Mouse (Mus musculus) kidney, postnatal 4 days (tissue): ENCODE data around the gene Ccdc155.
"Not testable (repeated sequence)": the region's sequence is repeated elsewhere in the genome, so short reads cannot be mapped to it uniquely, and the experiment has no call there.

Experiments used
- DNase-seq, 2 experiments: peaks; one replicate each; pipeline ENCODE4 v3.0.0; 2021; ENCODE audit warnings: mixed read lengths in 2 of 2

Gene Ccdc155

GRCm38 (mm10) chr7:45162996-45163615, 41.6 kb downstream of the Ccdc155 start:
- no peak for DNase-seq

- no peak for DNase-seq
Measured at GRCm38 (mm10) chr7:45162551-45162950, 42.1 kb downstream of the Ccdc155 start.

GRCm38 (mm10) chr7:45161612-45162473, 42.8 kb downstream of the Ccdc155 start:
- DNase-seq = peak; percentile 93 to 94

GRCm38 (mm10) chr7:45160866-45161265, 43.8 kb downstream of the Ccdc155 start:
- DNase-seq = no peak

GRCm38 (mm10) chr7:45160316-45160800, 44.3 kb downstream of the Ccdc155 start:
- DNase-seq = no peak

GRCm38 (mm10) chr7:45158991-45159390, 45.7 kb downstream of the Ccdc155 start:
- DNase-seq = no peak

- DNase-seq = no peak
Measured at GRCm38 (mm10) chr7:45157459-45157858, 47.2 kb downstream of the Ccdc155 start.

- DNase-seq = no peak
Measured at GRCm38 (mm10) chr7:45156206-45156605, 48.5 kb downstream of the Ccdc155 start.

- DNase-seq = peak in 1 of 2 experiments; percentile 32
Measured at GRCm38 (mm10) chr7:45155590-45155989, 49.1 kb downstream of the Ccdc155 start.

- peak; percentile 79 to 85 for DNase-seq
Measured at GRCm38 (mm10) chr7:45154993-45155514, 49.6 kb downstream of the Ccdc155 start.

GRCm38 (mm10) chr7:45154096-45154992, 50.3 kb downstream of the Ccdc155 start, which contains the start of the genes Pih1d1 and Aldh16a1:
Gene Pih1d1, plus strand, starts transcription at chr7:45154303.
Gene Aldh16a1, minus strand, starts transcription at chr7:45154584.
- DNase-seq = peak; percentile 98 to 99

- DNase-seq = no peak
Measured at GRCm38 (mm10) chr7:45153586-45153985, 51.1 kb downstream of the Ccdc155 start.

- not testable (repeated sequence) for DNase-seq
Measured at GRCm38 (mm10) chr7:45153052-45153451, 51.6 kb downstream of the Ccdc155 start.

GRCm38 (mm10) chr7:45151303-45151702, 53.4 kb downstream of the Ccdc155 start:
- DNase-seq = peak; percentile 76 to 84

GRCm38 (mm10) chr7:45150321-45150720, 54.4 kb downstream of the Ccdc155 start:
- DNase-seq = no peak

- peak; percentile 71 to 77 for DNase-seq
Measured at GRCm38 (mm10) chr7:45149545-45149944, 55.1 kb downstream of the Ccdc155 start.

GRCm38 (mm10) chr7:45148534-45149098, 56.1 kb downstream of the Ccdc155 start:
- DNase-seq = no peak

GRCm38 (mm10) chr7:45147899-45148298, 56.8 kb downstream of the Ccdc155 start:
- DNase-seq = peak in 1 of 2 experiments; percentile 53

- no peak for DNase-seq
Measured at GRCm38 (mm10) chr7:45147267-45147666, 57.4 kb downstream of the Ccdc155 start.

- DNase-seq = no peak
Measured at GRCm38 (mm10) chr7:45145460-45145859, 59.2 kb downstream of the Ccdc155 start.

- peak in 1 of 2 experiments; percentile 32 for DNase-seq
Measured at GRCm38 (mm10) chr7:45144368-45145174, 60.1 kb downstream of the Ccdc155 start.
